Mouse (Mus musculus) gastrocnemius, postnatal 10 days (tissue): ENCODE data around the gene Samd8. TPM values are rescaled to one million over a fixed set of nuclear protein-coding genes. Genes with fewer than 3 reads are reported as not detected.

Experiments
- DNase-seq: peaks from one replicate; pipeline ENCODE4 v3.0.0; 2021; ENCODE audit warnings: mixed read lengths
- long read RNA-seq, 2 experiments: library from polyadenylated mRNA; stranded (forward); transcript quantifications; one replicate each; pipeline ENCODE4 v2.0.0; 2021
- total RNA-seq, 2 experiments: library from RNA; stranded (reverse); gene quantifications; 2 replicates each; pipeline ENCODE4 v1.2.3; 2021

The Samd8 gene
- total RNA-seq = 10 to 100 TPM; 23.9 to 25.1 TPM
- long read RNA-seq, experiment 1, partial matches to known transcripts = 1 of 6 reads
- long read RNA-seq, experiment 1, other reads (novel, unspliced or antisense) = 0 of 6 reads
- long read RNA-seq, experiment 2, partial matches to known transcripts = 0 of 4 reads
- long read RNA-seq, experiment 2, other reads (novel, unspliced or antisense) = 1 of 4 reads

DNA sequence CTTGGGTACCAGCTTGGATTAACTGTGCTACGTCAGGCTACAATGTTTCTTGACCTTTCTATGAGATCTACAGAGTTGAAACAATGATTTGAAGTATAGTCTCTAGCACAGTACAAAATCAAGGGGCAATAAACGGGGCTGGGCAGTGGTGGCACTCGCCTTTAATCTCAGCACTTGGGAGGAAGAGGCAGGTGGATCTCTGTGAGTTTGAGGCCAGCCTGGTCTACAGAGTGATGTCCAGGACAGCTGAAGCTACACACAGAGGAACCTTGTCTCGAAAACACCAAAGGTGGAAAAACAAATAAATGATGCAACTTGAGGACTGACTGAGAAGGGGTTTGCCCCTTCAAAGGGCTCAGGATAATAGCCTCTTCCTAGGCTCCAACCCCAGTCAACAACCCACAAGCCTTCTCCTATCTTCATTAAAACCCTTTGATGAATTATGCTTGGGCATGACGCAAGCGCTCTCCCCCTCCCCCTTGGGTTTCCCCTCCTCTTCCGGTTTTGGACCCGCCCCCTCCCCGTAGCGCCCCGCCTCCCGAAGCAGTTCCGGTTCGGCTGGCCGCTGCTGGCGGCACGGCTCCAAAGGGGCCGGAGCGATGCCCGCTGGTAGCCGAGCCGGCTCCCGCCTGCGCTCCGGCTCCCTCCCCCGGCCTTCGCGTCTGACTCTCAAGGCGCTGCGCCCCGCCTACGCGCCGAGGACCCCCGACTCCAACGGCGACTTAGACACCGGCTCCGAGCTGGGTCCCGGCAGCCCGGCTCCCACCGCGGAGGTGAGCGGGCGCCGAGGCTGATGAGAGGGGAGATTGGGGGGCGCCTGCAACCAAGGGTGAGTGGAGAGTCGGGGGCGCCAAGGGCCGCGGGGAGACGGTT, at the start of gene Samd8:
TSS of gene Samd8 (plus strand) at position 524 of the 873 bp plus-strand sequence.
- peak; percentile 91 for DNase-seq

GRCm38 (mm10) chr14:21702691-21703090, 47.6 kb upstream of the Samd8 start:
- DNase-seq = no peak

DNA sequence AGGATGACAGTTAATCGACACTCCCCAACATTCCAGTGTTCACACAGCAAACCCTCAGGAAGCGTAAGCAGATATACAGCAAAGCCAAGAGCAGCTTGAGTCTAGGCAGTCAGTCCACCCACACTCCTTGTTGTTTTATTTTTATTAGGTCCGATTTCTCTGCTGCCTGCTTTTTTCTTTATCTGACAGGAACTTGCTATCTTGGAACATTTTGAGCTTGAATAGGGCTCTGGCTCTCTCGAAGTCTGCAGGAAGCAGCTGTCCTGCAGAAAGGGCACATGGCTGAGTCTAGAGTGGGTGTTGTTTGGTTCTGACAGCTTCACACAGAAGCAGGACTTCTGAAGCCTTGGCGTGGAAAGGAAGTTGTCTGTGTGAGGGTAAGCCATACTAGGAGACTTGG, 47.1 kb upstream of the Samd8 start:
- DNase-seq = no peak

DNA sequence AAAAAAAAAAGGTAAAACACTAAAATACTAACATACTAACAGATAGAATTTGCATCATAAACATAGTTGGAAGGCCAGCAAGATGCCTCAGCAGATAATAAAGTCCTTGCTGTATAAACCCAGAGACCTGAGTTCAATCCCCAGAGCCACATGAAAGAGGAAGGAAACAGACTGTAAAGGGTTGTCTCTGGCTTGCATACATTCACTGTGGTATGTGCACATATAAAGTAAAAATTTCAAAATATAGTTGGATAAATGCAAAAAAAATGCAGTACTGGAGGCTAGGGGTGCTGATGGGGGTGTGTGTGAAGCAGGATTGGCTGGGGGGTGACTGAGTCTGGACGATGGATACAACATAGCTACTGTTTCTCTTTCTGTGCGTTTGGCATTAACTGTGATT, 44.9 kb upstream of the Samd8 start:
- no peak for DNase-seq

DNA sequence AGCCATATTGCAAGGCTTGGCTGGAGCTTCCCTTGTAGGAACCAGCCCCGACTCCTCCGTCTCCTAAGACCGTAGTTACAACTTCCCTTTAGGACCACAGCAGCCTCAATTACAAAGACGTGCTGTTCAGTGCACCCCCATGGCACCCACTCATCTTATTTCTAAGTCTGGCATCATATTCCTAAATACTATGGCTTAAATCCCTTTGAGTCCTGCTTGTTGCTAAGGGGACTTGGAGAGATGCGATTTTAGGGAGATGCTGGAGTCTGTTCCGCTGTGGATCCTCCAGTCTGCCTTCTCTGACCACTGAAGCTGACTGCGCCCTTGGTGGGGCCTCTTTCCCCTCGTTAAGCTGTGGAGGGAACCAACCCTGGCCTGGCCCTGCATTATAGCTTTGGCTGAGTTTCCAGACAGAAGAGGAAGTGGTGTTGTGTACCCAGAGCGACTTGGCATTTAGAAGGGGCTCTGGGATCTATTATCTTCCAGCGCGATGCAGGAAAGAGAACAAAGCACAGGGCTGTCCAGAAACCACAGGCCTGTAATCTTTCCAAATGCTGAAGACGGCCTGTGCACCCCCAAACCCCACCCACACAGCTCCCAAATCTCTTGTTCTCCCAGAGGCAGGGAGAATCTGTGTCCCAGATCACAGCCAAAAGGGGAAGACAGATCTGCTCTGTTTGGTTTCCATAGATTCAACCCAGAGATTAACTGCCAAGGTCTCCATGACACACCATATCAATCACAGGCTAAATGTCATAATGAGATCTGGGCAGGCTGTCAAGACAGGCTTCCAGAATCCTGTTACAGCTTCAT, 43.4 kb upstream of the Samd8 start:
- DNase-seq = peak; percentile 28

GRCm38 (mm10) chr14:21709545-21709944, 40.8 kb upstream of the Samd8 start:
- no peak for DNase-seq

- no peak for DNase-seq
Measured at GRCm38 (mm10) chr14:21711231-21711630, 39.1 kb upstream of the Samd8 start.

DNA sequence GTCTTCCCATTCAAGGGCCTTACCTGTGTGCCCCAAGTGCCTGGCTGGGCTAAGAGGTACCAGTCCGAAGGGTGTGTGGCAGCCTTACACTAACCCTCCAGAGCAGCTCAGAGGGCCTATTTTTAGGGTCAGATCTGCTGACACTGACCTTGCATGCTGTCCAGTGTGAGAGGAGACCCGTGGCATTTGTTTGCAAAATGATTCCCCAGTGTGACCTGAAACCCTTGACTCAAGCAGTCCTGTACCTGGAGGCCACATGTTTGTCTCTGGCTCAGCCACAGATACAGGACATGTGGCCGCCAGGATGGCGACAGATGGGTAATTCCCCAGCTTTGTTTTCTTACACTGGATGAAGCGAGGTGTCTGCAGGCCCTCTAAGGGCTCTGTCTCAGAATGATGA, 35.8 kb upstream of the Samd8 start, which contains the start of gene Dupd1:
TSS of gene Dupd1 (minus strand) at position 91 of the 400 bp plus-strand sequence.
- no peak for DNase-seq

DNA sequence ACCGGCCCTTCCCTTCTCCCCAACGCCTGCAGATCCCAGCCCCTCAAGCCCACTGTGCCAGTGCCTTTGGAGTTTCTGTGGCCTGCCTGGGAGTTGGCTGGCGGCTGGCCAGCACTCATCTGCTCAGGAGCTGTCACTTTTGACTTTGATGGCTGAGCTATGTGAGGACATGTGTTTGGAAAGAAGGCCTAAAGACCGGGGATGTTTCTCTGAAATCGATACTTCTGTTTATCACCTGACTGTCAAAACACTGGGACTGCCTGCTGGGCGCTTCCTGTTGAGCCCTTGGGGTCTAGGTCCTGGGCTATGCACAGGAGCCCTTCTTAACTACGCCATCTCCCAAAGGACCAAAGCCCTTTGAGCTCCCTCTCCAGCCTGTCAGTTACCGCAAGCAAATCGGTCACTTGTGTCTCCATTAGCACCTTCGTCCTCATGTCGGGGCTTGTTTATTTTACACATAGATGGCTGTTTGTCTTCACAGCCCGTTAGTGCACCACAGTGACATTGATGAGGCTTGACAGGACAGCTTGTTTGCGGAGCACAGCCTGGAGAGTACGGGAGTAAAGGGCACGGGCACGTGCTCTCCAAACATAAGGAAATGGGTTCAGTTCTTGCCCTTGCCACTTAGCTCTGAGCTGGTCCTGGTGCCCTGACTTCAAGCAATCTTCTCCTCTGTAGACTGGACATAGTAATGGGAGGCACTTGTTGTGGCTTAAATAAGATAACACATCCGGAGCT, 30.5 kb upstream of the Samd8 start:
- DNase-seq = no peak

DNA sequence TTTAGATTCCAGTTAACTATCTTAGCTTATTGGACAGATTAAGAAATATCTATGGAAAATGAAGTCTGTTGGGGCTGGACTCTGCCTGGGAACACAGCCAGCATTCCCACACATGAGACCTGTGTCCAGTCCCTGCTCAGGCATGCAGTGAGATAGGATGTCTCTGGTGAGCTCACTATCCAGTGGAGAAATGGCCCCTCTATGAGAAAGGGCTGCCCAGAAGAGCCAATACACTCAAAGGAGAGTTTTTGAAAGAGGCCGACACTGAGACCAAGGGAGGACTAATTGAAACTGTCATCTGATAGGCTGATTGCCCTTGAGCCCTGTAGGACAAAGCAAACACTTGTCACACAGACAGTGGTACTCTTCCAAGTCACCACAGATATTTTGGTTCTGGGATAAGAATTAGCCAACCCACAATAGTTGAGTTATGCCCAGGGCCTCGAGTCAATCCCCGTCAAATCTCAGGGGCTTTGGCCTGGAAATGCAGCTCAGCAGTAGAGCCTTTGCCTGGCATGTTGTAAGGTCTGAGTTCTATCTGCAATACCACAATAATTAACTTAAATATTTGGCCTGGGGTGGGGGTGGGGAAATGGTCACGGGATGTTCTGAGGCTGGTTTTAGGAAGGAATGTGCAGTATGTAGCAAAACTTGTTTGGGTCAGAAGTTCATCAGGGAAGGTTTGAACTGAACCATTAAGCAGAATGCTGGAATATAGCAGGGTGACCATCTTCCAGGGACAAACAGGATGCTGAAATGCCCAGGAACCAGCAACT, 29.7 kb upstream of the Samd8 start:
- DNase-seq = no peak

- no peak for DNase-seq
Measured at GRCm38 (mm10) chr14:21722021-21722698, 28.2 kb upstream of the Samd8 start.

DNA sequence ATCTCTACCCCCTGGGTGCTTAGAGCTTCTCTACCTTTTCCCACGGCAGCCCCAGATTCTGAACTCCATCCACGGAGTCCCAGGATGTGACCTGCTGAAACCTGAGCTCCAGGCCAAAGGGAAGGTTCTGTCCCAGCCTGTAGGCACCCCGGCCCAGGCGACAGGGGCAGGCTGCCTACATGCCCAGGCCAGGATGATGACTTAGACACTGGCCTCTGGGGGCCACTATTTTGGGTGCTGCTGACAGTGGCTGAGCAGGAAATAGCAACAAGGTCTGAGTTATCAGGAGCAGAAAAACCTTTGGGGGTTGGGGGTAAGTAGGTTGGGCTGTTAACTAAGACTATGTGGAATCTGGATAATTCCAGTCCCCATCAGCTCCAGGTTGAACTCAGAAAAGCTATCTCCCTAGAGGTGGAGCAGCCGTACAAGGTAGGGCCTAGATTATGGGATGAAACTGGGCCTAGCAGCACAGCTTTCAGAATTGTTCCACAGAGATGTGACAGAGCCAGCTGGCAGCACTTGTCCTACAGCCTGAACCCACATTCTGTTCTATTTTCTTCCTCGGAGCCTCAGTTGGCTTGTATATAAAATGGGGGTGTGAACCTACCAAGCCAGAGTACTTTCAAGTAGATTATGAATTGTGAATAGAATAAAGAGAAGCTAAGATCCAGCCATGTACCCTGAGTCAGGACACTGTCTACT, 21.1 kb upstream of the Samd8 start:
- DNase-seq = no peak

GRCm38 (mm10) chr14:21729936-21730335, 20.4 kb upstream of the Samd8 start:
- DNase-seq = no peak

GRCm38 (mm10) chr14:21733131-21733905, 17.0 kb upstream of the Samd8 start:
- no peak for DNase-seq

GRCm38 (mm10) chr14:21740345-21740744, 10.0 kb upstream of the Samd8 start:
- no peak for DNase-seq

GRCm38 (mm10) chr14:21741314-21741713, 9.0 kb upstream of the Samd8 start:
- no peak for DNase-seq

DNA sequence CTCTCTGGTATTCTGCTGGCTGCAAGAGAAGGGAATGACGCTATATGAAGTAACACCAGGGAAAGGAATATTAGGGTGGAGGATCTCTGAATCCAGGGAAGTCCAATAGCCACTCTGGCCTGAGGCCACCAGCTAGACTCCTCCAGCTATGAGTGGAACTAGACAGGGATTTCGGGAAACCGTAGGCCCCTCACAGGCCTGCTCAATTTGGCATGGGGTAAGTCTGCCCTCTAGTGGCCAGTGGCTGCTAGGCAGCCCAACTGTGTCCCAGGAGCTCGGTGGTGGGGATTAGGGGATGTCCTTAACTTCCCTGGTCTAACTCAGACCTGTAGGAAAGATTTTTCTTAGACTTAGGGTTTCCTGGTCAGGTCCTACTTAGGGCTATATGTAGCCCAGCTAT, 8.5 kb upstream of the Samd8 start:
- DNase-seq = peak; percentile 87

GRCm38 (mm10) chr14:21742441-21742840, 7.9 kb upstream of the Samd8 start:
- no peak for DNase-seq

GRCm38 (mm10) chr14:21744169-21744568, 6.2 kb upstream of the Samd8 start:
- no peak for DNase-seq
